Mouse (Mus musculus) embryonic facial prominence, embryonic 14.5 days (tissue): ENCODE data around the gene Rab31. TPM values are rescaled to one million over a fixed set of nuclear protein-coding genes. Genes with fewer than 3 reads are reported as not detected.

Experiments used
- ATAC-seq: fragments of 200-750 bp; cut with Nextera tagmentation; 2 replicates; pipeline ENCODE4 v1.8.0; 2017; ENCODE audit warnings: low read depth, moderate number of reproducible peaks, moderate TSS enrichment
- DNase-seq: peaks from one replicate; pipeline ENCODE4 v3.0.0-alpha.2; 2015; ENCODE audit warnings: low spot score
- H3K27ac ChIP-seq: fragments of 300-500 bp; sonication (generic); replicated peaks from 2 replicates; pipeline ENCODE4 v1.5.1; 2014; ENCODE audit warnings: low read depth, mild to moderate bottlenecking, low read length, moderate library complexity
- H3K27me3 ChIP-seq: fragments of 300-500 bp; sonication (generic); replicated peaks from 2 replicates; pipeline ENCODE4 v1.6.1; 2014; ENCODE audit warnings: low read length; ENCODE audit not compliant: control insufficient read depth, insufficient read depth
- H3K36me3 ChIP-seq: fragments of 300-500 bp; sonication (generic); 2 replicates; pipeline ENCODE4 v1.6.1; 2014; ENCODE audit warnings: low read length, mixed read lengths; ENCODE audit not compliant: control insufficient read depth, insufficient read depth
- H3K4me1 ChIP-seq: fragments of 300-500 bp; sonication (generic); 2 replicates; pipeline ENCODE4 v1.6.1; 2014; ENCODE audit warnings: antibody characterized with exemption, low read length; ENCODE audit not compliant: control insufficient read depth, insufficient read depth
- H3K4me2 ChIP-seq: fragments of 300-500 bp; sonication (generic); 2 replicates; pipeline ENCODE4 v1.6.1; 2014; ENCODE audit warnings: low read depth, mild to moderate bottlenecking, low read length, moderate library complexity, mixed read lengths
- H3K4me3 ChIP-seq: fragments of 300-500 bp; sonication (generic); 2 replicates; pipeline ENCODE4 v1.5.1; 2014; ENCODE audit warnings: low read depth, mild to moderate bottlenecking, low read length
- H3K9ac ChIP-seq: fragments of 300-500 bp; sonication (generic); 2 replicates; pipeline ENCODE4 v1.6.1; 2014; ENCODE audit warnings: low read depth, mild to moderate bottlenecking, low read length, moderate library complexity, mixed read lengths
- H3K9me3 ChIP-seq: fragments of 300-500 bp; sonication (generic); 2 replicates; pipeline ENCODE4 v1.6.1; 2016; ENCODE audit warnings: low read length; ENCODE audit not compliant: control insufficient read depth
- WGBS: fragments of 180-500 bp; shearing (Covaris S2); extraction: QIAGEN DNeasy Blood & Tissue Kit; methylation state at CpG from one replicate; pipeline ENCODE4 v1.1.7; 2014; 5-methylcytosine and 5-hydroxymethylcytosine counted together
- polyA plus RNA-seq: library from polyadenylated mRNA; unstranded; fragments of >200 nt; fragmentation: Nextera tagmentation; extraction: Ambion mirVana; gene quantifications from 2 replicates; pipeline ENCODE4 v1.2.1, GENCODE M21; 2014

Rab31 gene
- polyA plus RNA-seq, 1 experiment from 2014 or later: 57.6 TPM

DNA sequence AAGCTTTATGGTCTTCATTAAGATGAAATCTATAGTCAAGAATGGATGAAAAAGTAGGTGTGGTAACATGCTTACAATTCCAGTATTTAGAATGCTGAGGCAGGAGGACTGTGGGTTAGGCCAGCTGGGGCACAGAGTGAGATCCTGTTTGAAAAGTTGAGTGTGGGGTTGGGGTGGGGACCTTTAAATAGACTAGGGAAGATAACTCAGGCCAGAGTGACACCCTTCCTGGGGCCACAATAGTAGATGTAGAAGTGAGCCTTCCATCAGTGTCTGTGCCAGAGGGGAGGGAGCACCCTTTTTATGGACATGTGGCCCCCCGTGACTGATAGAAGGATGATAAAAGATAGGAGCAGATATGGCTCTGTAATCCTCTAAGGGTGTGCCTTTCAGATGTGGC is 26.8 kb upstream of the Rab31 start:
- ATAC-seq: no peak

DNA sequence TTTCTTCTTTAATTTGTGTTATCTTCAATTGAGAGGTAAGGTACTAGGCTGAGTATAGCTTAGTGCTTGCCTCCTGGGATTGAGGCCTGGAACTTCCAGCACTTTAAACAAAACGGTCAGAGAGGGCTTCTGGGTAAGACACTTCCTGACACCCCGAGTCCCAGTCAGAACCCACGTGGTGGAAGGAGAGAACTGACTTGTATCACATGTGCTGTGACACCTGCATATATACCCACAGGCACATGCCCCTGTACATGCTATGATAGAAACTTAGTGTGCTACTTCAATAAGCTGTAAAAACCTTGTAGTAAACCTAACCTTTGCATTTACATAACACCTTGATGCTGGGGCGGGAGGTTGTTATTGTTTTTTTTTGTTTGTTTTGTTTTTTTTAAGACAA is 25.9 kb upstream of the Rab31 start:
- Histone ChIP-seq H3K4me2 (no peak overlapping the region), H3K4me1 (no peaks in the 10 kb centered on the region), H3K4me3 (no peak overlapping the region), H3K9ac (no peak overlapping the region), H3K36me3 (0 out of 2 replicates have a peak, but pooled peaks cover 10% of the 10 kb centered on the region), H3K27me3 (no peaks in the 10 kb centered on the region), H3K9me3 (no peaks in the 10 kb centered on the region), H3K27ac (no peak overlapping the region)
- ATAC-seq: no peak
- 67% methylated on average over 4 of the region's 4 CpGs for WGBS
- DNase-seq: no peak

More for the DNA sequence above, 26.8 kb upstream of the Rab31 start:
- Histone ChIP-seq H3K36me3 (peaks cover 16% of the 10 kb centered on the region; the same call in 1 of the 2 replicates), H3K4me2 (no peak overlapping the region), H3K4me1 (no peaks in the 10 kb centered on the region), H3K27ac (no peak overlapping the region), H3K4me3 (no peak overlapping the region), H3K27me3 (no peaks in the 10 kb centered on the region), H3K9me3 (no peaks in the 10 kb centered on the region), H3K9ac (no peak overlapping the region)
- 96% methylated on average over 1 of the region's 1 CpGs for WGBS
- no peak for DNase-seq

DNA sequence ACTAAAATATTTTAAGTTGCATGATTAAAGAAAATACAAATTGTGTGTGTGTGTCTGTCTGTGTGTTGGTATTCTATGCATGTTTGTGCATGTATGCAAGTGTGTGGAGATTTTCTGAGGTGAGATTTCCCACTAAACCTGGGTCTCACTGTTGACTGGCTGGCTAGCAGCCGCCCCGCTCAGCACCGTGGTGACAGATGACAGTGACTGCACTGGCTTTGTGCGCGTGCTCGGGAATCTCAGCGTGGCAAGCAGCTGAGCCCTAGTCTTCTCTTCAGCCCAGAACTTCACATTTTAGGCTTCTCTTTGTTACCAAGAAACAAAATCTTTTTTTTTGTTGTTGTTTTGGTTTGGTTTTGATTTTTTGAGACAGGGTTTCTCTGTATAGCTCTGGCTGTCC is 23.5 kb upstream of the Rab31 start:
- no peak overlapping the region for H3K9ac ChIP-seq
- H3K36me3 ChIP-seq: 0 out of 2 replicates have a peak, but pooled peaks cover 5% of the 10 kb centered on the region
- H3K4me1 ChIP-seq: no peaks in the 10 kb centered on the region
- ATAC-seq (no peak), DNase-seq (no peak)
- no peak overlapping the region for H3K4me2 ChIP-seq
- H3K9me3 ChIP-seq: no peaks in the 10 kb centered on the region
- no peak overlapping the region for H3K27ac ChIP-seq
- no peak overlapping the region for H3K4me3 ChIP-seq
- H3K27me3 ChIP-seq: no peaks in the 10 kb centered on the region
- WGBS: 82% methylated on average over 7 of the region's 7 CpGs

DNA sequence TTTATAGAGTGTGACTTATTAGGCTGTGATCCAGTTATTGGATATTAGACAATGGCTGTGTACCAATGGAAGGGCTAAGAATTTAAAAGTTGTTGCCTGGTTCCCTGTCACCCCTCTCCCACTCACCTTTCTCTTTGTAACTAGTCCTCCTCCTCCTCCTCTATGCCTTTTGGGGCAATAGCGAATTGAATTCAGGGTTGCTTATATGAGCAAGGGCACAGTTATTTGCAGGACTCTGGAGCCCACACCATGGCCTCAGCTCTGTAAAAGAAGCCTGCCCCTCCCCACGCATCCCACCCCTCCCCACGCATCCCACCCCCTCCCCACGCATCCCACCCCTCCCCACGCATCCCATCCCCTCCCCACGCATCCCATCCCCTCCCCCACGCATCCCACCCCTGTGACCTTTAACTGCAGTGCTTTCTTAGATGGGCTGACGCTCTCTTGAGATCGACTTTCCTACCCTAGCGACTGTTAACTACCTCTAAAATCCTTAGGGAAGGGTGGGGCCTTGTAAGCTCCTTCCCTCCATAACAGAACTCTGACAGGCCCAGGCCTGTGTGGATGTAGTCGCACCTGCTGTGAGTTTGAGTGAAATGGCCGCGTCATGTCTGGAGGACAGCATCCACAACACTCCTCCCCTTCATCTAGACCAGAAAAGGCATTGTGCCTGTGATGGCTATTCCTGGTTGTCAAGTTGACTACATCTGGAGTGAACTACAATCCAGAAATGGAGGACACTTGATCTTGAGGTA is 21.7 kb upstream of the Rab31 start:
- Histone ChIP-seq H3K27me3 (no peaks in the 10 kb centered on the region), H3K4me3 (no peak overlapping the region), H3K27ac (no peak overlapping the region), H3K4me2 (no peak overlapping the region), H3K9me3 (no peaks in the 10 kb centered on the region), H3K4me1 (no peaks in the 10 kb centered on the region), H3K9ac (no peak overlapping the region), H3K36me3 (0 out of 2 replicates have a peak, but pooled peaks cover 5% of the 10 kb centered on the region)
- DNase-seq: peak; percentile 36
- 78% methylated on average over 12 of the region's 13 CpGs for WGBS
- no peak for ATAC-seq

DNA sequence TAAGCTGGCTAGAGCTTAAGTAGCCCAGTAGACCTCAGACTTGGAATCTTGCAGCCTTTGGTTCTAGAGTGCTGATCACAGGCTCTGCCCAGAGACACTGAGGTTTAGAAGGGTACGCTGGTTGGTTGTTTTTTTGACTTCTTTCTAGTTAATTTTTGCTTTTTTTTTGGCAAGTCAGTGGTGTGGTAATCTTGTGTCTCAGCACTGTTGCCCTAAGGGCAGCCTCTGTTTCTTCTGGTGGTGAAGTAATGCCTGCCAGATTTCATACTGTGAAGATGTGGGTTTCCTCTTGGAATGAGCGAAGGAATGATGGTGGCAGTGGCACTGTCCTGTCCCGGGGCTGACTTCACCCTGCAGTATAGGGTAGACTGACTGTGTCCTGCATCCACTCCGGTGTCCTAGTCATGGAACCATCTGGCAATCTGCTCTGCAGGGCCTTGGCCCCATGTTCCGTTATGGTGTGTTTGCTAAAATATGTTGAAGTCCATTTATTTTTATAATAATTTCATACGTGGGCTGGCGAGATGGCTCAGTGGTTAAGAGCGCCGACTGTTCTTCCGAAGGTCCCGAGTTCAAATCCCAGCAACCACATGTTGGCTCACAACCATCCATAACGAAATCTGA is 20.9 kb upstream of the Rab31 start:
- H3K4me2 ChIP-seq: no peak overlapping the region
- H3K27me3 ChIP-seq: no peaks in the 10 kb centered on the region
- WGBS: 93% methylated on average over 12 of the region's 12 CpGs
- no peak overlapping the region for H3K27ac ChIP-seq
- no peaks in the 10 kb centered on the region for H3K9me3 ChIP-seq
- H3K4me3 ChIP-seq: no peak overlapping the region
- DNase-seq (no peak), ATAC-seq (no peak)
- H3K36me3 ChIP-seq: 0 out of 2 replicates have a peak, but pooled peaks cover 5% of the 10 kb centered on the region
- no peaks in the 10 kb centered on the region for H3K4me1 ChIP-seq
- H3K9ac ChIP-seq: no peak overlapping the region

DNA sequence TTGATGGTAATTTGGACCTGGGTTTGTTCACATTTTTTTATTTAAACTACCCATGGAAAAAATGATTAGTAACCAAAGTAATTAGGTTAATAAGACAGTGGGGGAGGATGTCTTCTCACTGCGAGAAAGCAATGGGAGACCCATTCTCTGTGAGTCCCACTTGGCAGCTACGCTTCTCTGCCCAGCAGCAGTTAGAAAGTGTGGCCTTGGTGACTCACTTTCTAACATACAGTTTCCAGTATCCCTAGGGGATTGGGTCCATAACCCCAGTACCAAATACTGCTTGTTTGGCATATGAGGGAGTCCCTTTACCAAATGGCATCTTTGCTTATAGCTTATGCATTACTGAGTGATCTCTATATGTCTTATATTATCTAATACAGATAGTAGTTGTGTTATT is 18.6 kb upstream of the Rab31 start:
- Histone ChIP-seq H3K27ac (no peak overlapping the region), H3K4me1 (no peaks in the 10 kb centered on the region), H3K9me3 (no peaks in the 10 kb centered on the region), H3K27me3 (no peaks in the 10 kb centered on the region), H3K4me2 (no peak overlapping the region), H3K9ac (no peak overlapping the region), H3K4me3 (no peak overlapping the region), H3K36me3 (peaks cover 14% of the 10 kb centered on the region; the same call in 1 of the 2 replicates)
- ATAC-seq (no peak), DNase-seq (no peak)
- WGBS: 89% methylated on average over 2 of the region's 2 CpGs

GRCm38 (mm10) chr17:65789576-65789975 is 17.0 kb upstream of the Rab31 start:
- peaks cover 6% of the 10 kb centered on the region; the same call in 1 of the 2 replicates for H3K4me1 ChIP-seq
- H3K27ac ChIP-seq: no peak overlapping the region
- H3K9ac ChIP-seq: no peak overlapping the region
- peaks cover 20% of the 10 kb centered on the region; the same call in 1 of the 2 replicates for H3K36me3 ChIP-seq
- H3K4me2 ChIP-seq: no peak overlapping the region
- no peak for DNase-seq
- H3K9me3 ChIP-seq: no peaks in the 10 kb centered on the region
- no peak overlapping the region for H3K4me3 ChIP-seq
- ATAC-seq: no peak
- H3K27me3 ChIP-seq: no peaks in the 10 kb centered on the region
- WGBS: 92% methylated on average over 6 of the region's 6 CpGs

GRCm38 (mm10) chr17:65788542-65789291 is 16.2 kb upstream of the Rab31 start:
- Histone ChIP-seq H3K4me3 (no peak overlapping the region), H3K9ac (no peak overlapping the region), H3K36me3 (peaks cover 20% of the 10 kb centered on the region; the same call in 1 of the 2 replicates), H3K27me3 (no peaks in the 10 kb centered on the region), H3K4me2 (no peak overlapping the region), H3K4me1 (peaks cover 7% of the 10 kb centered on the region; the same call in 1 of the 2 replicates), H3K27ac (no peak overlapping the region), H3K9me3 (no peaks in the 10 kb centered on the region)
- WGBS: 72% methylated on average over 12 of the region's 12 CpGs
- DNase-seq (peak; percentile 44), ATAC-seq (peak; percentile 60; the same call in 1 of the 2 replicates)
